Mouse (Mus musculus) heart, adult 2 months (tissue): ENCODE measurements around the gene Abcb10. TPM values are rescaled to one million over a fixed set of nuclear protein-coding genes. Genes with fewer than 3 reads are reported as not detected.
"Not testable (repeated sequence)": the region's sequence is repeated elsewhere in the genome, so short reads cannot be mapped to it uniquely, and the experiment has no call there.

Experiments
- DNase-seq, 2 experiments: peaks; one replicate each; pipeline ENCODE4 v3.0.0; 2021
- H3K27ac ChIP-seq: fragments of 200-600 bp; 2 replicates; pipeline ENCODE4 v1.8.1; 2022
- H3K27me3 ChIP-seq: fragments of 200-500 bp; 2 replicates; pipeline ENCODE4 v1.6.1; 2012; ENCODE audit warnings: mild to moderate bottlenecking, low read length, inconsistent platforms, mixed read lengths; ENCODE audit not compliant: control insufficient read depth, insufficient read depth
- H3K36me3 ChIP-seq: fragments of 200-500 bp; 2 replicates; pipeline ENCODE4 v1.6.1; 2012; ENCODE audit warnings: low read length, inconsistent platforms; ENCODE audit not compliant: control insufficient read depth, insufficient read depth
- H3K4me1 ChIP-seq: fragments of 200-500 bp; 2 replicates; pipeline ENCODE4 v1.6.1; 2011; ENCODE audit warnings: low read length; ENCODE audit not compliant: control insufficient read depth, insufficient read depth
- H3K4me3 ChIP-seq: fragments of 200-600 bp; 2 replicates; pipeline ENCODE4 v1.8.1; 2022
- H3K79me2 ChIP-seq: fragments of 200-500 bp; replicated peaks from 2 replicates; pipeline ENCODE4 v1.6.1; 2012; ENCODE audit warnings: mild to moderate bottlenecking, inconsistent platforms, low read length, moderate library complexity, mixed read lengths; ENCODE audit not compliant: control insufficient read depth, insufficient read depth
- H3K9ac ChIP-seq: fragments of 200-500 bp; 2 replicates; pipeline ENCODE4 v1.6.1; 2012; ENCODE audit warnings: low read depth, mild to moderate bottlenecking, control low read depth, inconsistent platforms, low read length, mixed read lengths
- CTCF ChIP-seq: fragments of 200-600 bp; IDR thresholded peaks from 2 replicates; pipeline ENCODE4 v1.8.1; 2022; ENCODE audit warnings: antibody characterized with exemption, mild to moderate bottlenecking, moderate library complexity
- EP300 ChIP-seq: fragments of 200-500 bp; IDR thresholded peaks from 2 replicates; pipeline ENCODE4 v1.6.1; 2011; ENCODE audit warnings: low read depth, low read length, control low read depth; ENCODE audit not compliant: insufficient read depth
- POLR2A ChIP-seq: fragments of 200-500 bp; IDR thresholded peaks from 2 replicates; pipeline ENCODE4 v1.6.1; 2011; ENCODE audit warnings: mild to moderate bottlenecking, low read depth, low read length, control low read depth; ENCODE audit not compliant: insufficient read depth
- WGBS: fragments of 180-500 bp; shearing (Covaris S2); methylation state at CpG from one replicate; pipeline ENCODE4 v1.1.7; 2018; 5-methylcytosine and 5-hydroxymethylcytosine counted together
- intact Hi-C: fragments of 180-260 bp; cut with DNase I; formaldehyde crosslinking; loops from one replicate; pipeline ENCODE4 v1.15.1; 2025
- polyA plus RNA-seq: library from polyadenylated mRNA; depleted of rRNA; stranded (reverse); fragments of >200 nt; gene quantifications from 2 replicates; pipeline ENCODE4 v1.2.3, GENCODE M21; 2012
- total RNA-seq, 2 experiments: library from RNA; stranded (reverse); gene quantifications; 2 replicates each; pipeline ENCODE4 v1.2.3; 2021

Gene Abcb10
- total and polyA plus RNA-seq, 3 experiments = 19.1 to 44.2 (median 40.2) TPM

GRCm38 (mm10) chr8:123978166-123978838 lies 4.6 kb downstream of the Abcb10 start:
- no peak overlapping the region for H3K9ac ChIP-seq
- H3K27ac ChIP-seq = no peak overlapping the region
- H3K4me1 ChIP-seq = peaks cover 10% of the 10 kb centered on the region
- H3K79me2 ChIP-seq = no peaks in the 10 kb centered on the region; the same call in 1 of the 2 replicates
- H3K36me3 ChIP-seq = no peaks in the 10 kb centered on the region
- DNase-seq = peak; percentile 38 to 49
- H3K27me3 ChIP-seq = no peaks in the 10 kb centered on the region
- WGBS = 24% methylated on average over 14 of the region's 14 CpGs
- no peak for TF ChIP-seq CTCF
- TF ChIP-seq POLR2A = no peak
- TF ChIP-seq EP300 = no peak
- intact Hi-C loops = no loop called here
- no peak overlapping the region for H3K4me3 ChIP-seq

DNA sequence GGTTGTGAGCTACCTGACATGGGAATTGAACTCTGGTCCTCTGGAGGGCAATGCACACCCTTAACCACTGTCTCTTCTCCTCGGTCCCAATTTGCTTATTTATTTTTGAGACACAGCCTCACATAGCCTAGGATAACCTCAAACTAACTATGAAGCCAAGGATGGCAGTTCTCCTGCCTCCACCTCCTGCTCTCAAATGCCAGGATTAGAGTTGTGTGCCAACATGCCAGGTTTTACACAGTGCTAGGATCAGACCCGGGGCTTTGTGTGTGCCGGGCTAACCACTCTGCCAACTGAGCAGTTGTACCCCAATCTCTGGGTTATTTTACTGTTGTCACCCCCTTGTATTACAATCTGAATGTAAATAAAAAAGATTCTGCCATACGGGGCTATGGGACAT lies 5.4 kb downstream of the Abcb10 start:
- Histone ChIP-seq H3K36me3 (no peaks in the 10 kb centered on the region), H3K27ac (no peak overlapping the region), H3K4me3 (no peak overlapping the region), H3K79me2 (no peaks in the 10 kb centered on the region; the same call in 1 of the 2 replicates), H3K4me1 (peaks cover 10% of the 10 kb centered on the region), H3K27me3 (no peaks in the 10 kb centered on the region), H3K9ac (no peak overlapping the region)
- intact Hi-C loops = no loop called here
- 76% methylated on average over 4 of the region's 4 CpGs for WGBS
- no peak for DNase-seq
- no peak for TF ChIP-seq CTCF
- TF ChIP-seq POLR2A = no peak
- TF ChIP-seq EP300 = no peak

DNA sequence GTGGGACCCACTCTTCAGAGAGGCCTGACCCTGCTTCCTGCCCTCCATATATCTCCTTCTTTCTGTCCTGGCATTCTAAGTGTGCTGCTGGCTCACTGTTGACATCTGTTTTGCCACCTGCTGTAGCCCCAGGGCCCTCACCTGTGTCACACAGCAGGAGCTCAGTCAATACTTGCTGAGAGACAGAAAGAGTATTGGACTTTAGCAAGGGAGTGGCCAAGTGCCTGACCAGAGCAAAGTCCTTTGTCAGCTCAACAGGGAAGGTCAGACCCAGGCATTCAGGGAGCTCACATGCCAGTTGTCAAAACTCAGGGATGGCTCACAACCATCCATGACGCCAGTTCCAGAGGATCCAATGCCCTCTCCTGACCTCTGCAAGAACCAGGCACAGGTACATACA lies 9.4 kb downstream of the Abcb10 start:
- DNase-seq = no peak
- no peaks in the 10 kb centered on the region for H3K79me2 ChIP-seq
- 89% methylated on average over 1 of the region's 1 CpGs for WGBS
- TF ChIP-seq CTCF = no peak
- TF ChIP-seq EP300 = no peak
- no peak for TF ChIP-seq POLR2A
- H3K27me3 ChIP-seq = no peaks in the 10 kb centered on the region
- H3K4me3 ChIP-seq = no peak overlapping the region
- H3K27ac ChIP-seq = no peak overlapping the region
- intact Hi-C loops = no loop called here
- no peak overlapping the region for H3K9ac ChIP-seq
- H3K4me1 ChIP-seq = peaks cover 2% of the 10 kb centered on the region
- H3K36me3 ChIP-seq = no peaks in the 10 kb centered on the region

DNA sequence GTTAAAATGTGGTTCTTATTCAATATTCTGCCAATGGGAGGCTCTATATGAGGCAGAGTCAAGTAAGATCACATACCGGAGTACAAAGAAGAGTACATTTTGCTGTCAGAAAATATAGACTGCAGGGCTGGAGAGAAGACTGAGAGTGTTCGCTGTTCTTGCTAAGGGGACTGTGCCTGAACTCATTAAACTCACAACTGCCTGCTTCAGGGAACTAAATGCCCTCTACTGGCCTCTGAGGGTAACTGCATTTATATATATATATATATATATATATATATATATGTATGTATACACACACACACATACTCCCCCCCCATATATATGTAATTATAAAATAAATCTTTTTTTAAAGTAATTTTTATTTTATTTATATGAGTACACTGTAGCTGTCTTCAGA lies 16.0 kb downstream of the Abcb10 start:
- Histone ChIP-seq H3K79me2 (no peaks in the 10 kb centered on the region), H3K4me3 (no peak overlapping the region), H3K27me3 (no peaks in the 10 kb centered on the region), H3K9ac (no peak overlapping the region), H3K36me3 (no peaks in the 10 kb centered on the region), H3K27ac (no peak overlapping the region), H3K4me1 (no peaks in the 10 kb centered on the region)
- intact Hi-C loops = no loop called here
- 67% methylated on average over 2 of the region's 2 CpGs for WGBS
- TF ChIP-seq POLR2A (no peak), EP300 (no peak), CTCF (peak; percentile 59)
- no peak for DNase-seq

DNA sequence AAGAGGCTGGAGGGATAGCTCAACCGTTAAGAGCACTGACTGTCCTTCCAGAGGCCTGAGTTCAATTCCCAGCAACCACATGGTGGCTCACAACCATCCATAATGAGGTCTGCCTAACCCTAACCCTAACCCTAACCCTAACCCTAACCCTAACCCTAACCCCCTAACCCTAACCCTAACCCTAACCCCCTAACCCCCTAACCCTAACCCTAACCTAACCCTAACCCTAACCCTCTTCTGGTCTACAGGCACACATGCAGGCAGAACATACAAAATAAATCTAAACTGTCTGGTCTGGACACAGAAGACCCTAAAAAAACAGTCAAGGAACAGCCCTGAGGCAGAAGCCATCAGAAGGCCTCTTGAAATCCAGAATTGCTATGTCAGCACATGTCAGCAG lies 21.6 kb downstream of the Abcb10 start:
- Histone ChIP-seq H3K27ac (no peak overlapping the region), H3K4me1 (no peaks in the 10 kb centered on the region), H3K4me3 (no peak overlapping the region), H3K36me3 (no peaks in the 10 kb centered on the region), H3K27me3 (no peaks in the 10 kb centered on the region), H3K79me2 (no peaks in the 10 kb centered on the region), H3K9ac (no peak overlapping the region)
- 90% methylated on average over 1 of the region's 1 CpGs for WGBS
- intact Hi-C loops = no loop called here
- no peak for TF ChIP-seq POLR2A
- no peak for TF ChIP-seq CTCF
- TF ChIP-seq EP300 = no peak
- no peak for DNase-seq

GRCm38 (mm10) chr8:123960556-123960955 lies 22.4 kb downstream of the Abcb10 start:
- intact Hi-C loops, DNase-seq, H3K4me1 ChIP-seq, H3K27me3 ChIP-seq, H3K79me2 ChIP-seq, H3K36me3 ChIP-seq, H3K4me3 ChIP-seq, H3K9ac ChIP-seq, H3K27ac ChIP-seq: not testable (repeated sequence)
- 86% methylated on average over 5 of the region's 5 CpGs for WGBS
